Mouse (Mus musculus): ENCODE measurements around the gene Nr2c2. TPM values are rescaled to one million over a fixed set of nuclear protein-coding genes. Genes with fewer than 3 reads are reported as not detected.
"Not testable (repeated sequence)": the region's sequence is repeated elsewhere in the genome, so short reads cannot be mapped to it uniquely, and the experiment has no call there.

Gene Nr2c2
- polyA plus RNA-seq, 1 experiment from 2014 or later: 10.2 TPM

GRCm38 (mm10) chr6:92082756-92083155, 8.4 kb upstream of the Nr2c2 start:
- Histone ChIP-seq H3K4me3 (no peak overlapping the region), H3K4me1 (no peaks in the 10 kb centered on the region), H3K4me2 (no peak overlapping the region), H3K36me3 (no peaks in the 10 kb centered on the region), H3K9ac (no peak overlapping the region), H3K27ac (replicated peaks) (no peak overlapping the region), H3K9me3 (no peaks in the 10 kb centered on the region), H3K27me3 (replicated peaks) (no peaks in the 10 kb centered on the region)
- 75% methylated on average over 4 of the region's 4 CpGs for WGBS
- ATAC-seq (ENCODE audit: extremely low read depth, insufficient number of reproducible peaks, low FRiP score, low TSS enrichment): no peak

GRCm38 (mm10) chr6:92084932-92085331, 6.3 kb upstream of the Nr2c2 start:
- Histone ChIP-seq H3K4me3 (no peak overlapping the region), H3K36me3 (no peaks in the 10 kb centered on the region), H3K27ac (replicated peaks) (no peak overlapping the region), H3K4me1 (peaks cover 1% of the 10 kb centered on the region), H3K9me3 (no peaks in the 10 kb centered on the region), H3K4me2 (no peak overlapping the region), H3K27me3 (replicated peaks) (no peaks in the 10 kb centered on the region), H3K9ac (no peak overlapping the region)
- no peak for ATAC-seq (ENCODE audit: extremely low read depth, insufficient number of reproducible peaks, low FRiP score, low TSS enrichment)
- WGBS: 74% methylated on average over 3 of the region's 3 CpGs

- not testable (repeated sequence) for H3K27ac ChIP-seq (replicated peaks); H3K4me3 ChIP-seq; H3K36me3 ChIP-seq; H3K27me3 ChIP-seq (replicated peaks); H3K9me3 ChIP-seq; ATAC-seq (ENCODE audit: extremely low read depth, insufficient number of reproducible peaks, low FRiP score, low TSS enrichment); H3K4me2 ChIP-seq; H3K9ac ChIP-seq
- WGBS: 83% methylated on average over 7 of the region's 7 CpGs
- peaks cover 26% of the 10 kb centered on the region for H3K4me1 ChIP-seq
These were observed 2.0 kb upstream of the Nr2c2 start for GRCm38 (mm10) chr6:92089141-92089540.

GRCm38 (mm10) chr6:92089982-92090381, 1.2 kb upstream of the Nr2c2 start:
- H3K4me1 ChIP-seq: peaks cover 34% of the 10 kb centered on the region
- H3K9me3 ChIP-seq: no peaks in the 10 kb centered on the region
- whole genome bisulfite sequencing: 89% methylated on average over 4 of the region's 4 CpGs
- H3K36me3 ChIP-seq: no peaks in the 10 kb centered on the region
- H3K27me3 ChIP-seq (replicated peaks): no peaks in the 10 kb centered on the region
- H3K4me3 ChIP-seq: peak overlapping the region; percentile 96
- peak overlapping the region; percentile 56; the same call in 1 of the 2 replicates for H3K9ac ChIP-seq
- no peak for ATAC-seq (ENCODE audit: extremely low read depth, insufficient number of reproducible peaks, low FRiP score, low TSS enrichment)
- H3K4me2 ChIP-seq: peak overlapping the region; percentile 81
- H3K27ac ChIP-seq (replicated peaks): no peak overlapping the region

- Histone ChIP-seq H3K4me1 (peaks cover 39% of the 10 kb centered on the region), H3K9ac (peak overlapping the region; percentile 100), H3K36me3 (no peaks in the 10 kb centered on the region), H3K27me3 (replicated peaks) (no peaks in the 10 kb centered on the region), H3K4me3 (peak overlapping the region; percentile 96), H3K9me3 (no peaks in the 10 kb centered on the region), H3K4me2 (peak overlapping the region; percentile 81), H3K27ac (replicated peaks) (peak overlapping the region; percentile 99)
- WGBS: 3% methylated on average over 4 of the region's 4 CpGs
- ATAC-seq (ENCODE audit: extremely low read depth, insufficient number of reproducible peaks, low FRiP score, low TSS enrichment): no peak
These were observed 693 bp upstream of the Nr2c2 start for GRCm38 (mm10) chr6:92090497-92090896.

GRCm38 (mm10) chr6:92091767-92092489, 738 bp downstream of the Nr2c2 start:
- Histone ChIP-seq H3K9ac (peak overlapping the region; percentile 100), H3K27ac (replicated peaks) (peak overlapping the region; percentile 99), H3K4me1 (peaks cover 50% of the 10 kb centered on the region), H3K36me3 (no peaks in the 10 kb centered on the region), H3K27me3 (replicated peaks) (no peaks in the 10 kb centered on the region), H3K4me3 (peak overlapping the region; percentile 96), H3K9me3 (no peaks in the 10 kb centered on the region), H3K4me2 (peak overlapping the region; percentile 81)
- under 1% methylated on average over 53 of the region's 81 CpGs for WGBS
- ATAC-seq (ENCODE audit: extremely low read depth, insufficient number of reproducible peaks, low FRiP score, low TSS enrichment): peak; percentile 100

- H3K4me2 ChIP-seq: peak overlapping the region; percentile 81
- peaks cover 53% of the 10 kb centered on the region for H3K4me1 ChIP-seq
- H3K4me3 ChIP-seq: peak overlapping the region; percentile 96
- 41% methylated on average over 3 of the region's 3 CpGs for WGBS
- H3K27ac ChIP-seq (replicated peaks): peak overlapping the region; percentile 99
- H3K9ac ChIP-seq: peak overlapping the region; percentile 100
- no peaks in the 10 kb centered on the region for H3K36me3 ChIP-seq
- no peak for ATAC-seq (ENCODE audit: extremely low read depth, insufficient number of reproducible peaks, low FRiP score, low TSS enrichment)
- H3K27me3 ChIP-seq (replicated peaks): no peaks in the 10 kb centered on the region
- no peaks in the 10 kb centered on the region for H3K9me3 ChIP-seq
These were observed 1.5 kb downstream of the Nr2c2 start for GRCm38 (mm10) chr6:92092737-92093136.

- ATAC-seq (ENCODE audit: extremely low read depth, insufficient number of reproducible peaks, low FRiP score, low TSS enrichment): no peak
- H3K27ac ChIP-seq (replicated peaks): no peak overlapping the region
- 79% methylated on average over 2 of the region's 2 CpGs for WGBS
- no peaks in the 10 kb centered on the region for H3K9me3 ChIP-seq
- H3K4me3 ChIP-seq: no peak overlapping the region
- H3K4me1 ChIP-seq: peaks cover 53% of the 10 kb centered on the region
- no peaks in the 10 kb centered on the region for H3K36me3 ChIP-seq
- no peak overlapping the region; the same call in 1 of the 2 replicates for H3K4me2 ChIP-seq
- no peaks in the 10 kb centered on the region for H3K27me3 ChIP-seq (replicated peaks)
- no peak overlapping the region for H3K9ac ChIP-seq
These were observed 2.7 kb downstream of the Nr2c2 start for GRCm38 (mm10) chr6:92093869-92094268.

- H3K4me1 ChIP-seq: peaks cover 39% of the 10 kb centered on the region
- WGBS: 62% methylated on average over 2 of the region's 2 CpGs
- H3K27ac ChIP-seq (replicated peaks): no peak overlapping the region
- no peak overlapping the region for H3K4me2 ChIP-seq
- no peak for ATAC-seq (ENCODE audit: extremely low read depth, insufficient number of reproducible peaks, low FRiP score, low TSS enrichment)
- no peaks in the 10 kb centered on the region for H3K9me3 ChIP-seq
- H3K36me3 ChIP-seq: peaks cover 8% of the 10 kb centered on the region; the same call in 1 of the 2 replicates
- H3K4me3 ChIP-seq: no peak overlapping the region
- H3K27me3 ChIP-seq (replicated peaks): no peaks in the 10 kb centered on the region
- no peak overlapping the region for H3K9ac ChIP-seq
These were observed 9.6 kb downstream of the Nr2c2 start for GRCm38 (mm10) chr6:92100679-92101360.

- H3K9me3 ChIP-seq: no peaks in the 10 kb centered on the region
- no peaks in the 10 kb centered on the region for H3K27me3 ChIP-seq (replicated peaks)
- H3K4me1 ChIP-seq: no peaks in the 10 kb centered on the region
- H3K4me2 ChIP-seq: no peak overlapping the region
- H3K4me3 ChIP-seq: no peak overlapping the region
- no peak overlapping the region for H3K9ac ChIP-seq
- no peak for ATAC-seq (ENCODE audit: extremely low read depth, insufficient number of reproducible peaks, low FRiP score, low TSS enrichment)
- peaks cover 5% of the 10 kb centered on the region; the same call in 1 of the 2 replicates for H3K36me3 ChIP-seq
- H3K27ac ChIP-seq (replicated peaks): no peak overlapping the region
These were observed 33.4 kb downstream of the Nr2c2 start for GRCm38 (mm10) chr6:92124547-92124946.

GRCm38 (mm10) chr6:92126861-92127468, 35.8 kb downstream of the Nr2c2 start:
- H3K9me3 ChIP-seq: no peaks in the 10 kb centered on the region
- H3K27ac ChIP-seq (replicated peaks): no peak overlapping the region
- H3K4me3 ChIP-seq: no peak overlapping the region
- H3K4me1 ChIP-seq: peaks cover 10% of the 10 kb centered on the region
- H3K9ac ChIP-seq: no peak overlapping the region
- H3K4me2 ChIP-seq: no peak overlapping the region
- no peaks in the 10 kb centered on the region for H3K27me3 ChIP-seq (replicated peaks)
- 98% methylated on average over 1 of the region's 1 CpGs for WGBS
- no peak for ATAC-seq (ENCODE audit: extremely low read depth, insufficient number of reproducible peaks, low FRiP score, low TSS enrichment)
- peaks cover 5% of the 10 kb centered on the region; the same call in 1 of the 2 replicates for H3K36me3 ChIP-seq
